Mouse (Mus musculus) small intestine, adult 2 months (tissue): ENCODE data around the gene Tpi1. TPM values are rescaled to one million over a fixed set of nuclear protein-coding genes. Genes with fewer than 3 reads are reported as not detected.

Experiments
- H3K27ac ChIP-seq: fragments of 200-500 bp; 2 replicates; pipeline ENCODE4 v1.5.1; 2012; ENCODE audit warnings: low read depth, low read length, control low read depth, inconsistent platforms; ENCODE audit not compliant: insufficient read depth
- H3K27me3 ChIP-seq: fragments of 200-500 bp; 2 replicates; pipeline ENCODE4 v1.6.1; 2012; ENCODE audit warnings: mild to moderate bottlenecking, moderate library complexity, low read length, inconsistent platforms; ENCODE audit not compliant: control insufficient read depth, insufficient read depth
- H3K36me3 ChIP-seq: fragments of 200-500 bp; 2 replicates; pipeline ENCODE4 v1.6.1; 2012; ENCODE audit warnings: mild to moderate bottlenecking, low read length, control low read depth, inconsistent platforms; ENCODE audit not compliant: control insufficient read depth, insufficient read depth
- H3K4me1 ChIP-seq: fragments of 200-500 bp; 2 replicates; pipeline ENCODE4 v1.6.1; 2012; ENCODE audit warnings: low read length, inconsistent platforms, mixed read lengths; ENCODE audit not compliant: control insufficient read depth, insufficient read depth, insufficient read length
- H3K4me3 ChIP-seq: fragments of 200-500 bp; 2 replicates; pipeline ENCODE4 v1.5.1; 2012; ENCODE audit warnings: low read depth, mild to moderate bottlenecking, control low read depth, inconsistent platforms, low read length, moderate library complexity
- CTCF ChIP-seq: fragments of 200-500 bp; IDR thresholded peaks from 2 replicates; pipeline ENCODE4 v1.5.1; 2012; ENCODE audit warnings: low read depth, mild to moderate bottlenecking, control low read depth, inconsistent platforms, low read length, moderate library complexity, mixed read lengths; ENCODE audit not compliant: insufficient replicate concordance, insufficient read length; ENCODE audit errors: extremely low read depth
- POLR2A ChIP-seq: fragments of 200-500 bp; IDR thresholded peaks from 2 replicates; pipeline ENCODE4 v1.6.1; 2012; ENCODE audit warnings: low read depth, mild to moderate bottlenecking, control low read depth, inconsistent platforms, low read length, moderate library complexity
- WGBS: fragments of 180-500 bp; shearing (Covaris S2); methylation state at CpG from one replicate; pipeline ENCODE4 v1.1.7; 2018; 5-methylcytosine and 5-hydroxymethylcytosine counted together
- polyA plus RNA-seq: library from polyadenylated mRNA; depleted of rRNA; stranded (reverse); fragments of >200 nt; gene quantifications from 2 replicates; pipeline ENCODE4 v1.2.3, GENCODE M21; 2012; rRNA removed

Gene Tpi1
- polyA plus RNA-seq, result 420 and 801 TPM in 2 replicates

- TF ChIP-seq CTCF, result no peak
- peak; percentile 97 for TF ChIP-seq POLR2A
- Histone ChIP-seq H3K4me3 (peak within 1 kb of the TSS; percentile 88), H3K27me3 (no peaks in the 10 kb centered on the region), H3K4me1 (peaks cover 13% of the 10 kb centered on the region; the same call in 1 of the 2 replicates), H3K27ac (peak within 1 kb of the TSS; percentile 65), H3K36me3 (peaks cover 36% of the 10 kb centered on the region)
- under 1% methylated on average over 22 of the region's 22 CpGs for WGBS
Observed at GRCm38 (mm10) chr6:124813933-124814332, at the start of gene Tpi1. Gene Tpi1 (minus strand): TSS chr6:124814296.

GRCm38 (mm10) chr6:124863125-124863657, 49.1 kb upstream of the Tpi1 start:
- 4% methylated on average over 11 of the region's 16 CpGs for WGBS
- no peak overlapping the region for H3K27ac ChIP-seq
- peaks cover 4% of the 10 kb centered on the region for H3K4me1 ChIP-seq

DNA sequence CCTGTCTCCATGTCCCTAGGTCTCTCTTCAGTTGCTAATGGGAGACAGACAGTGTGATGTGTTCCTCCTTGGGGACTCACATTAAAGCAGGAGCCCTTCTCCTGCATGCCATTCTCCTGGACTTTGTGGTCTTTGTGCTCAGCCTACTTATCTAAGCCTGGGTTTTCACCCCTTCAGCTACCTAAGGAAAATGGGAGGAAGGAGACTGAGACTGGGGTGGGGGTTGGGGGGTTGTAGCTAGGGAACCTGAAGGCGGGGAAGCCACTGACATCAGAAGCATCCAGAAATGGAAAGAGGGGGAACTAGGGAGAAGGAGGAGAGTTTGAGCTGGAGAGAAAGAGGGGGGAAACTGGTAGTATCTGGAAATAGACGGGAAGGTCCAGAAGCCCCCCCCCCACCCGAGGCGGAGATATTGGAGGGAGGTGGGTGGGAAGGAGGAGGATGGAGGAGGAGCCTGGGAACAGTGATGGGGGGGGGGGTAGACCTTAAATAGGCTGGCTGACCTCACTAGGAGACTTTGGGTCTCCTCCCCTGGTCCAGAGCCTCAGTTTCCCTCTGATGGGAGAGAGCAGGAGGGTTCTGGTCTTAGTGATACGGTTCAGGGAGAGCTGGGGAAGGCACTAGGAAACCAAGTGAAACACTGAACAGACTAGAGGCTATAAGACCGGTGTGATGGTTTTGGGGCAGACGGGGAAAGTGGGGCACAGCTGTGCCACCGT, 48.5 kb upstream of the Tpi1 start:
- 21% methylated on average over 8 of the region's 8 CpGs for WGBS
- no peak overlapping the region for H3K27ac ChIP-seq

More at GRCm38 (mm10) chr6:124863125-124863657, 49.1 kb upstream of the Tpi1 start:
- Histone ChIP-seq H3K27me3 (peaks cover 21% of the 10 kb centered on the region), H3K36me3 (no peaks in the 10 kb centered on the region), H3K4me3 (peak overlapping the region; percentile 58)
- TF ChIP-seq CTCF, result no peak
- no peak for TF ChIP-seq POLR2A

DNA sequence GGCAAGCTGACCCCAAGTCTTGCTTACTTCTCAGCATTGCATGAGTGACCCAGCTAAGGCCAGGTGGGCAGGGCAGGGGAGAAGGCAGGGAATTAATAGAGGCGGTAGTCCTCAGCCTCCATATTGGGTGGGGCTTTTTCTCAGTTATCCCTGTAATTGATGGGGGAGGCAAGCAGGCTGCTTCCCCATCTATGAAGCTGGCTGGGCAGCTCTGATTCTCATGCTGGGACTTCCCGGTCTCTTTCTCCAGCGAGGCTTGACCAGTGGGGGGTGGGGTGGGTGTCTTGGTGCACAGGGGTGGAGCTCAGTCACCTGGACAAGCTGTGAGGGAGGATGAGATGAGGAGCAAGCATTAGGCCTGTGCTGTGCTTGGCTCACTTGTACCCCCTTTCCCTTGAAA, 47.7 kb upstream of the Tpi1 start:
- Histone ChIP-seq H3K27me3 (peaks cover 32% of the 10 kb centered on the region), H3K4me3 (no peak overlapping the region), H3K4me1 (peaks cover 4% of the 10 kb centered on the region), H3K36me3 (no peaks in the 10 kb centered on the region), H3K27ac (no peak overlapping the region)
- TF ChIP-seq POLR2A (no peak), CTCF (no peak)
- WGBS, result 40% methylated on average over 3 of the region's 3 CpGs

More for the DNA sequence above, 48.5 kb upstream of the Tpi1 start:
- H3K36me3 ChIP-seq, result no peaks in the 10 kb centered on the region
- H3K27me3 ChIP-seq, result peaks cover 26% of the 10 kb centered on the region
- H3K4me1 ChIP-seq, result peaks cover 4% of the 10 kb centered on the region
- no peak overlapping the region for H3K4me3 ChIP-seq
- TF ChIP-seq POLR2A (no peak), CTCF (no peak)

- H3K27ac ChIP-seq, result no peak overlapping the region
- H3K36me3 ChIP-seq, result no peaks in the 10 kb centered on the region
- H3K4me3 ChIP-seq, result no peak overlapping the region
- peaks cover 34% of the 10 kb centered on the region for H3K27me3 ChIP-seq
- H3K4me1 ChIP-seq, result peaks cover 4% of the 10 kb centered on the region
- 88% methylated on average over 19 of the region's 19 CpGs for WGBS
- TF ChIP-seq CTCF (no peak), POLR2A (no peak)
Observed at GRCm38 (mm10) chr6:124861266-124861665, 47.2 kb upstream of the Tpi1 start.

GRCm38 (mm10) chr6:124860511-124860910, 46.4 kb upstream of the Tpi1 start:
- Histone ChIP-seq H3K4me3 (no peak overlapping the region), H3K27ac (no peak overlapping the region), H3K36me3 (no peaks in the 10 kb centered on the region), H3K4me1 (peaks cover 4% of the 10 kb centered on the region), H3K27me3 (peaks cover 38% of the 10 kb centered on the region)
- WGBS, result 91% methylated on average over 9 of the region's 9 CpGs
- TF ChIP-seq CTCF (no peak), POLR2A (no peak)

DNA sequence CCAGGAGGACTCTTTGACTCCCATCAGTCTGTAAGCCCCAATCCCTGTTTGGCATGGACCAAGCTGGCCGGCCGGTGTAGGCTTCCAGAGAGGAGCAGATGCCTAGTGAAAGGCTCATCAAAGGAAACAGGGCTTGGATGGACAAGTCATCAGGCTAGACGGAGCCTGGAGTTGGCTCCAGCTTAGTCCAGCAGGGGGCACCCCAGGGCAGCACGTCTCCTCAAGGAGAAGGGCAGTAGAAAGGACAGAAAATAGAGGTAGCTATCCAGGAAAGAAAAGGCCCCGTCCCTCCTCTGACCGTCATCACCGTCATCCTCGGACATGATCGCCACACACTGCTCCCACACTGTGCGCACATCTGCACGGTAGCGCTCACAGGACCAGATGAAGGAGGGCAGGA, 45.6 kb upstream of the Tpi1 start:
- no peaks in the 10 kb centered on the region for H3K36me3 ChIP-seq
- 9% methylated on average over 12 of the region's 12 CpGs for WGBS
- TF ChIP-seq CTCF (peak; percentile 81), POLR2A (no peak)
- H3K4me3 ChIP-seq, result no peak overlapping the region
- H3K27ac ChIP-seq, result no peak overlapping the region
- peaks cover 4% of the 10 kb centered on the region for H3K4me1 ChIP-seq
- H3K27me3 ChIP-seq, result peaks cover 38% of the 10 kb centered on the region
